Mouse (Mus musculus): Measurements from ENCODE around the gene Dzip3. TPM values are rescaled to one million over a fixed set of nuclear protein-coding genes. Genes with fewer than 3 reads are reported as not detected.

The Dzip3 gene
- polyA plus RNA-seq, 1 experiment: 0.41 TPM

- TF ChIP-seq POLR2A (IDR thresholded peaks at IDR 0.05; ENCODE audit: low read depth, low read length) (no peak), CTCF (IDR thresholded peaks at IDR 0.05; ENCODE audit: extremely low read depth, insufficient read length, insufficient replicate concordance, low read depth, low read length) (no peak)
- Histone ChIP-seq H3K27me3 (ENCODE audit: control insufficient read depth, insufficient read depth, low read length) (no peaks in the 10 kb centered on the region), H3K27ac (ENCODE audit: insufficient read depth, low read depth, low read length) (no peak overlapping the region), H3K4me3 (ENCODE audit: low read depth, low read length) (peak overlapping the region; percentile 99), H3K36me3 (ENCODE audit: control insufficient read depth, insufficient read depth, low read length) (0 out of 2 replicates have a peak, but pooled peaks cover 2% of the 10 kb centered on the region), H3K4me1 (ENCODE audit: control insufficient read depth, insufficient read depth, insufficient read length, low read length) (no peaks in the 10 kb centered on the region; the same call in 1 of the 2 replicates)
- under 1% methylated on average over 18 of the region's 18 CpGs for WGBS
Observed at GRCm38 (mm10) chr16:48994343-48994693, 353 bp upstream of the Dzip3 start.

GRCm38 (mm10) chr16:48993231-48993558, 770 bp downstream of the Dzip3 start:
- H3K4me3 ChIP-seq (ENCODE audit: low read depth, low read length): peak overlapping the region; percentile 99

GRCm38 (mm10) chr16:48992437-48993230, 1.3 kb downstream of the Dzip3 start:
- Histone ChIP-seq H3K27ac (ENCODE audit: insufficient read depth, low read depth, low read length) (no peak overlapping the region), H3K4me1 (ENCODE audit: control insufficient read depth, insufficient read depth, insufficient read length, low read length) (no peaks in the 10 kb centered on the region; the same call in 1 of the 2 replicates), H3K27me3 (ENCODE audit: control insufficient read depth, insufficient read depth, low read length) (no peaks in the 10 kb centered on the region), H3K4me3 (ENCODE audit: low read depth, low read length) (no peak overlapping the region), H3K36me3 (ENCODE audit: control insufficient read depth, insufficient read depth, low read length) (no peaks in the 10 kb centered on the region)
- 18% methylated on average over 10 of the region's 10 CpGs for WGBS
- TF ChIP-seq POLR2A (IDR thresholded peaks at IDR 0.05; ENCODE audit: low read depth, low read length): no peak
- no peak for TF ChIP-seq CTCF (IDR thresholded peaks at IDR 0.05; ENCODE audit: extremely low read depth, insufficient read length, insufficient replicate concordance, low read depth, low read length)

More at GRCm38 (mm10) chr16:48993231-48993558, 770 bp downstream of the Dzip3 start:
- no peak for TF ChIP-seq CTCF (IDR thresholded peaks at IDR 0.05; ENCODE audit: extremely low read depth, insufficient read length, insufficient replicate concordance, low read depth, low read length)
- TF ChIP-seq POLR2A (IDR thresholded peaks at IDR 0.05; ENCODE audit: low read depth, low read length): no peak
- H3K27ac ChIP-seq (ENCODE audit: insufficient read depth, low read depth, low read length): peak overlapping the region; percentile 34; the same call in 1 of the 2 replicates
- WGBS: under 1% methylated on average over 9 of the region's 9 CpGs
- no peaks in the 10 kb centered on the region; the same call in 1 of the 2 replicates for H3K4me1 ChIP-seq (ENCODE audit: control insufficient read depth, insufficient read depth, insufficient read length, low read length)
- no peaks in the 10 kb centered on the region for H3K36me3 ChIP-seq (ENCODE audit: control insufficient read depth, insufficient read depth, low read length)
- H3K27me3 ChIP-seq (ENCODE audit: control insufficient read depth, insufficient read depth, low read length): no peaks in the 10 kb centered on the region

GRCm38 (mm10) chr16:48989700-48990099, 4.3 kb downstream of the Dzip3 start:
- H3K4me3 ChIP-seq (ENCODE audit: low read depth, low read length): no peak overlapping the region
- no peaks in the 10 kb centered on the region for H3K36me3 ChIP-seq (ENCODE audit: control insufficient read depth, insufficient read depth, low read length)
- no peaks in the 10 kb centered on the region; the same call in 1 of the 2 replicates for H3K4me1 ChIP-seq (ENCODE audit: control insufficient read depth, insufficient read depth, insufficient read length, low read length)
- TF ChIP-seq POLR2A (IDR thresholded peaks at IDR 0.05; ENCODE audit: low read depth, low read length): no peak
- TF ChIP-seq CTCF (IDR thresholded peaks at IDR 0.05; ENCODE audit: extremely low read depth, insufficient read length, insufficient replicate concordance, low read depth, low read length): no peak
- H3K27ac ChIP-seq (ENCODE audit: insufficient read depth, low read depth, low read length): no peak overlapping the region
- H3K27me3 ChIP-seq (ENCODE audit: control insufficient read depth, insufficient read depth, low read length): no peaks in the 10 kb centered on the region

- Histone ChIP-seq H3K27ac (ENCODE audit: insufficient read depth, low read depth, low read length) (no peak overlapping the region), H3K27me3 (ENCODE audit: control insufficient read depth, insufficient read depth, low read length) (no peaks in the 10 kb centered on the region), H3K4me3 (ENCODE audit: low read depth, low read length) (no peak overlapping the region), H3K4me1 (ENCODE audit: control insufficient read depth, insufficient read depth, insufficient read length, low read length) (no peaks in the 10 kb centered on the region), H3K36me3 (ENCODE audit: control insufficient read depth, insufficient read depth, low read length) (no peaks in the 10 kb centered on the region)
- TF ChIP-seq POLR2A (IDR thresholded peaks at IDR 0.05; ENCODE audit: low read depth, low read length) (no peak), CTCF (IDR thresholded peaks at IDR 0.05; ENCODE audit: extremely low read depth, insufficient read length, insufficient replicate concordance, low read depth, low read length) (no peak)
- 75% methylated on average over 5 of the region's 5 CpGs for WGBS
Observed at GRCm38 (mm10) chr16:48985034-48985627, 8.8 kb downstream of the Dzip3 start.

- Histone ChIP-seq H3K27ac (ENCODE audit: insufficient read depth, low read depth, low read length) (no peak overlapping the region), H3K36me3 (ENCODE audit: control insufficient read depth, insufficient read depth, low read length) (no peaks in the 10 kb centered on the region), H3K4me1 (ENCODE audit: control insufficient read depth, insufficient read depth, insufficient read length, low read length) (no peaks in the 10 kb centered on the region), H3K27me3 (ENCODE audit: control insufficient read depth, insufficient read depth, low read length) (no peaks in the 10 kb centered on the region), H3K4me3 (ENCODE audit: low read depth, low read length) (no peak overlapping the region)
- TF ChIP-seq POLR2A (IDR thresholded peaks at IDR 0.05; ENCODE audit: low read depth, low read length) (no peak), CTCF (IDR thresholded peaks at IDR 0.05; ENCODE audit: extremely low read depth, insufficient read length, insufficient replicate concordance, low read depth, low read length) (no peak)
Observed at GRCm38 (mm10) chr16:48979965-48980364, 14.0 kb downstream of the Dzip3 start.

- Histone ChIP-seq H3K36me3 (ENCODE audit: control insufficient read depth, insufficient read depth, low read length) (no peaks in the 10 kb centered on the region), H3K4me1 (ENCODE audit: control insufficient read depth, insufficient read depth, insufficient read length, low read length) (no peaks in the 10 kb centered on the region), H3K4me3 (ENCODE audit: low read depth, low read length) (no peak overlapping the region), H3K27ac (ENCODE audit: insufficient read depth, low read depth, low read length) (no peak overlapping the region), H3K27me3 (ENCODE audit: control insufficient read depth, insufficient read depth, low read length) (no peaks in the 10 kb centered on the region)
- WGBS: 95% methylated on average over 1 of the region's 1 CpGs
- TF ChIP-seq POLR2A (IDR thresholded peaks at IDR 0.05; ENCODE audit: low read depth, low read length): no peak
- no peak for TF ChIP-seq CTCF (IDR thresholded peaks at IDR 0.05; ENCODE audit: extremely low read depth, insufficient read length, insufficient replicate concordance, low read depth, low read length)
Observed at GRCm38 (mm10) chr16:48973548-48973947, 20.4 kb downstream of the Dzip3 start.
